Mouse (Mus musculus) olfactory bulb, adult 2 months (tissue): ENCODE measurements around the gene Dnah12.

Source experiments
- CTCF ChIP-seq: fragments of 200-500 bp; IDR thresholded peaks from 2 replicates; pipeline ENCODE4 v1.5.1; 2012; ENCODE audit warnings: low read depth, mild to moderate bottlenecking, low read length, moderate library complexity; ENCODE audit not compliant: insufficient read depth
- POLR2A ChIP-seq: fragments of 200-500 bp; IDR thresholded peaks from 2 replicates; pipeline ENCODE4 v1.6.1; 2012; ENCODE audit warnings: mild to moderate bottlenecking, low read depth, low read length, moderate library complexity; ENCODE audit not compliant: insufficient read depth

GRCm38 (mm10) chr14:26813871-26814270 is 120.8 kb downstream of the Dnah12 start:
- TF ChIP-seq POLR2A (no peak), CTCF (no peak)
